In genomic region chr4:100778082-100778481, GRCm38 (mm10) we compare ENCODE assay signal across 9 mouse cellular contexts. TPM values are rescaled to one million over a fixed set of nuclear protein-coding genes. Genes with fewer than 3 reads are reported as not detected.
DNase-seq lines count a peak whose midpoint lies in the region; ATAC-seq and TF ChIP-seq lines count a peak whose summit lies in the region.
"Had no signal": no experiment of that assay in that cellular context is flagged by ENCODE, and none has a peak within 500 bp of the region (broad histone marks: within the 10 kb centered on the region; RNA-seq: fewer than 3 reads in every experiment).

No protein-coding gene starts in this region.

- intact Hi-C loops in left cerebral cortex, postnatal 4 days (cut with DNase I): loop anchor here (5.0 kb wide), 2 partner anchors 209 to 369 kb away; no protein-coding TSS in a partner anchor

- peak overlapping the region; percentile 88 for H3K4me2 ChIP-seq in heart, embryonic 15.5 days
- H3K4me2 ChIP-seq in hindbrain, postnatal 0 days (ENCODE audit: low read depth, low read length): peak overlapping the region; percentile 90
- peak overlapping the region; percentile 85 for H3K4me2 ChIP-seq in midbrain, postnatal 0 days (ENCODE audit: low read depth, low read length, poor library complexity, severe bottlenecking)

- H3K9ac ChIP-seq in heart, embryonic 15.5 days: peak overlapping the region; percentile 81
- peak overlapping the region; percentile 82 for H3K9ac ChIP-seq in hindbrain, postnatal 0 days (replicated peaks; ENCODE audit: low read length)
- H3K9ac ChIP-seq in midbrain, postnatal 0 days (replicated peaks; ENCODE audit: low read length, poor library complexity, severe bottlenecking): peak overlapping the region; percentile 80

- no peaks in the 10 kb centered on the region for H3K27me3 ChIP-seq in heart, embryonic 15.5 days
- H3K27me3 ChIP-seq in hindbrain, postnatal 0 days (ENCODE audit: insufficient read depth, low read length): no peaks in the 10 kb centered on the region
- no peaks in the 10 kb centered on the region for H3K27me3 ChIP-seq in midbrain, postnatal 0 days (ENCODE audit: insufficient read depth, low read length)

- H3K36me3 ChIP-seq in heart, embryonic 15.5 days: no peaks in the 10 kb centered on the region
- no peaks in the 10 kb centered on the region for H3K36me3 ChIP-seq in hindbrain, postnatal 0 days (ENCODE audit: insufficient read depth, low read length)
- no peaks in the 10 kb centered on the region for H3K36me3 ChIP-seq in midbrain, postnatal 0 days (ENCODE audit: insufficient read depth, low read length)

- TF ChIP-seq CTCF in hindbrain, postnatal 0 days (IDR thresholded peaks at IDR 0.05; ENCODE audit: low read depth): no peak
- TF ChIP-seq CTCF in midbrain, postnatal 0 days (IDR thresholded peaks at IDR 0.05): no peak

- H3K9me3 ChIP-seq in heart, embryonic 15.5 days (replicated peaks): no peaks in the 10 kb centered on the region
- no peaks in the 10 kb centered on the region for H3K9me3 ChIP-seq in hindbrain, postnatal 0 days (ENCODE audit: low read length)
- no peaks in the 10 kb centered on the region for H3K9me3 ChIP-seq in midbrain, postnatal 0 days (ENCODE audit: low read length)

- no peak for ATAC-seq in heart, embryonic 15.5 days (replicated peaks; ENCODE audit: insufficient number of reproducible peaks, insufficient read depth, low FRiP score, low read depth)
- no peak for ATAC-seq in hindbrain, postnatal 0 days
- ATAC-seq in midbrain, postnatal 0 days (ENCODE audit: low FRiP score): no peak

- H3K4me1 ChIP-seq in heart, embryonic 15.5 days (replicated peaks): peaks cover 45% of the 10 kb centered on the region
- H3K4me1 ChIP-seq in hindbrain, postnatal 0 days (ENCODE audit: insufficient read depth, low read length): peaks cover 17% of the 10 kb centered on the region
- peaks cover 12% of the 10 kb centered on the region; the same call in 1 of the 2 replicates for H3K4me1 ChIP-seq in midbrain, postnatal 0 days (ENCODE audit: insufficient read depth, low read length)

- whole genome bisulfite sequencing in heart, embryonic 15.5 days: 7% methylated on average over 16 of the region's 16 CpGs
- 3% methylated on average over 16 of the region's 16 CpGs for WGBS in hindbrain, postnatal 0 days
- WGBS in midbrain, postnatal 0 days: 1% methylated on average over 16 of the region's 16 CpGs

- peak overlapping the region; percentile 67 for H3K4me3 ChIP-seq in heart, embryonic 15.5 days
- peak overlapping the region; percentile 90 for H3K4me3 ChIP-seq in hindbrain, postnatal 0 days (ENCODE audit: low read length)
- H3K4me3 ChIP-seq in midbrain, postnatal 0 days (ENCODE audit: low read depth, low read length): peak overlapping the region; percentile 74

- H3K27ac ChIP-seq in heart, embryonic 15.5 days: peak overlapping the region; percentile 91; the same call in 1 of the 2 replicates
- H3K27ac ChIP-seq in hindbrain, postnatal 0 days: peak overlapping the region; percentile 88
- peak overlapping the region; percentile 73 for H3K27ac ChIP-seq in midbrain, postnatal 0 days (ENCODE audit: low read depth, low read length)

- DNase-seq in heart, adult 9 months (ENCODE audit: low spot score in 2 of 2): no peak
- peak; percentile 50 for DNase-seq in embryo, embryonic 11 days
- peak; percentile 48 for DNase-seq in hindbrain, postnatal 0 days (ENCODE audit: low spot score)
- peak; percentile 28 for DNase-seq in midbrain, postnatal 0 days (ENCODE audit: low spot score)
- no peak for DNase-seq in right cerebral cortex, postnatal 10 days (ENCODE audit: low spot score in 2 of 2)
- DNase-seq in frontal cortex, adult 2 months (ENCODE audit: extremely low spot score in 1 of 2, low spot score in 1 of 2): no peak
- no peak for DNase-seq in left cerebral cortex, postnatal 4 days
- DNase-seq: cerebellum, adult 9-10 months had no signal

RNA-seq across cellular contexts. Expression of gene Cachd1, which starts 1.6 kb away (rescaled TPM):
- 6.2 and 11.6 TPM in 2 replicates for polyA plus RNA-seq in heart, embryonic 15.5 days (2015; fragmentation: Nextera tagmentation; extraction: Ambion mirVana)
- 30.3 and 30.9 TPM in 2 replicates for total RNA-seq in hindbrain, postnatal 0 days (2014; rRNA removed)
- 14.6 and 15.3 TPM in 2 replicates for polyA plus RNA-seq in hindbrain, postnatal 0 days (2015; fragmentation: Nextera tagmentation; extraction: Ambion mirVana)
- total RNA-seq in midbrain, postnatal 0 days (2014; rRNA removed): 52.2 and 59.8 TPM in 2 replicates
- polyA plus RNA-seq in midbrain, postnatal 0 days (2015; fragmentation: Nextera tagmentation; extraction: Ambion mirVana): 25.1 and 26.5 TPM in 2 replicates
- 18.1 and 23.9 TPM in 2 replicates for polyA plus RNA-seq in frontal cortex, adult 2 months (2012; rRNA removed)
- 10 to 100 TPM; 23.2 to 25.9 TPM for total RNA-seq in left cerebral cortex, postnatal 4 days (2021)

Comparison
In these comparisons a context has a peak if more than half of its experiments do, and no peak if none do; other contexts are left out.
1. DNase-seq: peak in embryo, embryonic 11 days (single experiment), hindbrain, postnatal 0 days (single experiment) and midbrain, postnatal 0 days (single experiment); none in heart, adult 9 months (0 of 2), right cerebral cortex, postnatal 10 days (0 of 2), frontal cortex, adult 2 months (0 of 2) and left cerebral cortex, postnatal 4 days (single experiment).
2. Peak in every context shown above with its lines, with median percentiles within 50 percentile points of each other: H3K27ac ChIP-seq, H3K4me2 ChIP-seq, H3K4me3 ChIP-seq and H3K9ac ChIP-seq.